Mouse (Mus musculus): ENCODE data around the gene Sgip1.

- TF ChIP-seq POLR2A (IDR thresholded peaks at IDR 0.05; ENCODE audit: control insufficient read depth, low read depth, low read length) (no peak), CTCF (IDR thresholded peaks at IDR 0.05; ENCODE audit: control insufficient read depth, insufficient read depth, insufficient replicate concordance, low read depth, low read length) (no peak)
Measured at GRCm38 (mm10) chr4:102806987-102807386, 65.9 kb downstream of the Sgip1 start.

Data from testis, adult 2 months (tissue).